Mouse (Mus musculus) kidney, adult 2 months (tissue): ENCODE data around the gene Scgb1a1.

Experiments
- CTCF ChIP-seq: fragments of 200-500 bp; conservative IDR thresholded peaks from 2 replicates; pipeline ENCODE4 v1.5.1; 2011; ENCODE audit warnings: low read depth, mild to moderate bottlenecking, control low read depth, low read length, moderate library complexity, mixed read lengths; ENCODE audit not compliant: insufficient read depth, insufficient read length
- POLR2A ChIP-seq: fragments of 200-500 bp; IDR thresholded peaks from one replicate; pipeline ENCODE4 v1.6.1; 2011; ENCODE audit warnings: low read depth, low read length, control low read depth

- TF ChIP-seq CTCF (peak; percentile 42), POLR2A (no peak)
These were observed 22.6 kb upstream of the Scgb1a1 start for GRCm38 (mm10) chr19:9110182-9110869.
